Comparison of ENCODE assay signal across 8 mouse cellular contexts in the genomic region with DNA sequence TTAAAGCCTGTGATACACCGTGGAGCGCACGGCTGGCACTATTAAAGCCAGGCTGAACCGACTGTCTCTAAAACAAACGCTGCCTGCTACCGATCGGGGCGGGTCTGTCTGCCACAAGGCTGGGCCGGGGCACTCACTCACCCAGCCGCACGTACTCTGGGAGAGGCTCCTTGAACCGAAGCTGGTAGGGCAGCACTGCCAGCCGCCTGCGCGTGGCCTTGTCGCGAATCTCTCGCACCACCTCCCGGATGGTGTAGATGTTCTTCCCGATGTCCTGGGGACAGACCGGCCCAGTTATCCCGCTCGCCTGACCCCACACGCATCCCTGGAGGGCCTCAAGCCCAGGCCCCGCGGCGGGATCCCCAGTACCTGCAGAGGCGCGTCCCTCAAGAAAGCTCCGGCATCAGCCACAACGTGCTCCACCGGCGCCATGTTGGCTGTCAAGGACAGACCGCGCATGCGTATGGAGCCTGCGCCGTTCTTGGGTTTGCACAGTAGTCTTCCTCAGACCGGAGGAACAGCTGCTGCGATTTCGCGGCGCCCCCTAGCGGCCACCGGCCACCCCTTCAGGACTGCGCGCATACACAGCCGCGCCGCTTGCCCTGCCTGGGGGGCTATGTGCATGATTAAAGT. TPM values are rescaled to one million over a fixed set of nuclear protein-coding genes. Genes with fewer than 3 reads are reported as not detected.
A peak's percentile ranks its signal among the peaks of the same experiment; 100 is the strongest.
DNase-seq lines count a peak whose midpoint lies in the region; ATAC-seq lines count a peak whose summit lies in the region.

Gene Nob1, minus strand, starts transcription at position 455 of the 633 bp plus-strand sequence.

- peak within 1 kb of the TSS; percentile 100 for H3K4me3 ChIP-seq in intestine, embryonic 14.5 days (ENCODE audit: low read depth, low read length)

- H3K4me1 ChIP-seq in intestine, embryonic 14.5 days (replicated peaks; ENCODE audit: control insufficient read depth, insufficient read depth, low read length): peaks cover 7% of the 10 kb centered on the region

- peak; percentile 97 to 99 for DNase-seq in adrenal gland, adult (ENCODE audit: inconsistent age in 2 of 2, low spot score in 1 of 2)
- DNase-seq in embryo, embryonic 10.5 days (ENCODE audit: low spot score): peak; percentile 98
- peak; percentile 92 for DNase-seq in gastrocnemius, postnatal 25 days
- peak; percentile 97 for DNase-seq in intestine, embryonic 14.5 days (ENCODE audit: low spot score)
- DNase-seq in left cerebral cortex, postnatal 14 days (ENCODE audit: low spot score in 2 of 2): peak; percentile 96 to 98
- peak; percentile 99 for DNase-seq in mesoderm, embryonic 11.5 days (ENCODE audit: low read depth, low spot score)
- DNase-seq in right cerebral cortex, postnatal 36 days (ENCODE audit: low spot score in 2 of 2): peak; percentile 94 to 96
- DNase-seq in yolk sac, embryonic 10.5 days (ENCODE audit: low spot score): peak; percentile 93

- H3K27me3 ChIP-seq in intestine, embryonic 14.5 days (replicated peaks; ENCODE audit: control insufficient read depth, insufficient read depth, low read length): no peaks in the 10 kb centered on the region

- H3K9me3 ChIP-seq in intestine, embryonic 14.5 days (ENCODE audit: control insufficient read depth, low read length): no peaks in the 10 kb centered on the region

- H3K9ac ChIP-seq in intestine, embryonic 14.5 days (ENCODE audit: low read length): peak within 1 kb of the TSS; percentile 80

- peaks cover 30% of the 10 kb centered on the region for H3K36me3 ChIP-seq in intestine, embryonic 14.5 days (ENCODE audit: control insufficient read depth, insufficient read depth, low read length)

- H3K27ac ChIP-seq in intestine, embryonic 14.5 days (ENCODE audit: low read depth): peak within 1 kb of the TSS; percentile 36; the same call in 1 of the 2 replicates

- 1% methylated on average over 50 of the region's 50 CpGs for WGBS in intestine, embryonic 14.5 days

- ATAC-seq in intestine, embryonic 14.5 days (replicated peaks; ENCODE audit: low FRiP score, low TSS enrichment, low read depth): peak; percentile 99

- intact Hi-C loops in left cerebral cortex, postnatal 14 days (cut with DNase I): loop anchor here (2.0 to 5.0 kb wide), 2 partner anchors 36 to 317 kb away; no protein-coding TSS in a partner anchor

- peak within 1 kb of the TSS; percentile 69 for H3K4me2 ChIP-seq in intestine, embryonic 14.5 days (ENCODE audit: low read length)

RNA-seq across cellular contexts. Expression of gene Nob1, which starts in this region (rescaled TPM):
- total RNA-seq in gastrocnemius, postnatal 25 days (2021): 10 to 100 TPM; 14.6 to 19.2 TPM
- 66.2 and 82.6 TPM in 2 replicates for polyA plus RNA-seq in intestine, embryonic 14.5 days (2014; fragmentation: Nextera tagmentation; extraction: Ambion mirVana)
- total RNA-seq in left cerebral cortex, postnatal 14 days (2021): 10 to 100 TPM; 33.3 to 34.6 TPM

Comparison
In these comparisons a context has a peak if more than half of its experiments do, and no peak if none do; other contexts are left out.
1. Peak in every context shown above with its lines: DNase-seq, ATAC-seq, H3K4me3 ChIP-seq and H3K27ac ChIP-seq.